Mouse (Mus musculus): Measurements from ENCODE around the gene Ccl6. TPM values are rescaled to one million over a fixed set of nuclear protein-coding genes. Genes with fewer than 3 reads are reported as not detected.

Ccl6 gene
- polyA plus RNA-seq, 1 experiment, result 0.14 TPM

- Histone ChIP-seq H3K4me1 (ENCODE audit: control insufficient read depth, insufficient read depth, low read length) (no peaks in the 10 kb centered on the region), H3K4me3 (ENCODE audit: control insufficient read depth, low read depth, low read length) (no peak overlapping the region), H3K36me3 (ENCODE audit: control insufficient read depth, insufficient read depth, low read length) (no peaks in the 10 kb centered on the region)
Measured at GRCm38 (mm10) chr11:83610900-83611299, 18.0 kb upstream of the Ccl6 start.

GRCm38 (mm10) chr11:83606396-83606795, 13.5 kb upstream of the Ccl6 start:
- TF ChIP-seq POLR2A (IDR thresholded peaks at IDR 0.05; ENCODE audit: control insufficient read depth, low read depth, low read length) (no peak), CTCF (IDR thresholded peaks at IDR 0.05; ENCODE audit: control insufficient read depth, insufficient read depth, insufficient replicate concordance, low read depth, low read length) (no peak)
- no peak overlapping the region for H3K27ac ChIP-seq (ENCODE audit: control insufficient read depth, insufficient read depth, low read depth, low read length)
- no peak overlapping the region for H3K4me3 ChIP-seq (ENCODE audit: control insufficient read depth, low read depth, low read length)
- H3K4me1 ChIP-seq (ENCODE audit: control insufficient read depth, insufficient read depth, low read length), result no peaks in the 10 kb centered on the region
- H3K27me3 ChIP-seq (ENCODE audit: control insufficient read depth, insufficient read depth, low read length), result no peaks in the 10 kb centered on the region
- H3K36me3 ChIP-seq (ENCODE audit: control insufficient read depth, insufficient read depth, low read length), result no peaks in the 10 kb centered on the region

More at GRCm38 (mm10) chr11:83610900-83611299, 18.0 kb upstream of the Ccl6 start:
- Histone ChIP-seq H3K27me3 (ENCODE audit: control insufficient read depth, insufficient read depth, low read length) (no peaks in the 10 kb centered on the region), H3K27ac (ENCODE audit: control insufficient read depth, insufficient read depth, low read depth, low read length) (no peak overlapping the region)
- TF ChIP-seq CTCF (IDR thresholded peaks at IDR 0.05; ENCODE audit: control insufficient read depth, insufficient read depth, insufficient replicate concordance, low read depth, low read length), result no peak
- no peak for TF ChIP-seq POLR2A (IDR thresholded peaks at IDR 0.05; ENCODE audit: control insufficient read depth, low read depth, low read length)

GRCm38 (mm10) chr11:83605535-83605934, 12.6 kb upstream of the Ccl6 start:
- H3K27ac ChIP-seq (ENCODE audit: control insufficient read depth, insufficient read depth, low read depth, low read length), result no peak overlapping the region
- no peaks in the 10 kb centered on the region for H3K36me3 ChIP-seq (ENCODE audit: control insufficient read depth, insufficient read depth, low read length)

GRCm38 (mm10) chr11:83604698-83605097, 11.8 kb upstream of the Ccl6 start:
- Histone ChIP-seq H3K27ac (ENCODE audit: control insufficient read depth, insufficient read depth, low read depth, low read length) (no peak overlapping the region), H3K4me1 (ENCODE audit: control insufficient read depth, insufficient read depth, low read length) (no peaks in the 10 kb centered on the region), H3K36me3 (ENCODE audit: control insufficient read depth, insufficient read depth, low read length) (no peaks in the 10 kb centered on the region), H3K4me3 (ENCODE audit: control insufficient read depth, low read depth, low read length) (no peak overlapping the region), H3K27me3 (ENCODE audit: control insufficient read depth, insufficient read depth, low read length) (no peaks in the 10 kb centered on the region)
- no peak for TF ChIP-seq CTCF (IDR thresholded peaks at IDR 0.05; ENCODE audit: control insufficient read depth, insufficient read depth, insufficient replicate concordance, low read depth, low read length)
- TF ChIP-seq POLR2A (IDR thresholded peaks at IDR 0.05; ENCODE audit: control insufficient read depth, low read depth, low read length), result no peak

More at GRCm38 (mm10) chr11:83605535-83605934, 12.6 kb upstream of the Ccl6 start:
- TF ChIP-seq POLR2A (IDR thresholded peaks at IDR 0.05; ENCODE audit: control insufficient read depth, low read depth, low read length) (no peak), CTCF (IDR thresholded peaks at IDR 0.05; ENCODE audit: control insufficient read depth, insufficient read depth, insufficient replicate concordance, low read depth, low read length) (no peak)
- Histone ChIP-seq H3K27me3 (ENCODE audit: control insufficient read depth, insufficient read depth, low read length) (no peaks in the 10 kb centered on the region), H3K4me1 (ENCODE audit: control insufficient read depth, insufficient read depth, low read length) (no peaks in the 10 kb centered on the region), H3K4me3 (ENCODE audit: control insufficient read depth, low read depth, low read length) (no peak overlapping the region)

- no peaks in the 10 kb centered on the region for H3K4me1 ChIP-seq (ENCODE audit: control insufficient read depth, insufficient read depth, low read length)
- H3K27me3 ChIP-seq (ENCODE audit: control insufficient read depth, insufficient read depth, low read length), result no peaks in the 10 kb centered on the region
- no peak overlapping the region for H3K27ac ChIP-seq (ENCODE audit: control insufficient read depth, insufficient read depth, low read depth, low read length)
- H3K36me3 ChIP-seq (ENCODE audit: control insufficient read depth, insufficient read depth, low read length), result no peaks in the 10 kb centered on the region
- no peak overlapping the region for H3K4me3 ChIP-seq (ENCODE audit: control insufficient read depth, low read depth, low read length)
- TF ChIP-seq CTCF (IDR thresholded peaks at IDR 0.05; ENCODE audit: control insufficient read depth, insufficient read depth, insufficient replicate concordance, low read depth, low read length) (no peak), POLR2A (IDR thresholded peaks at IDR 0.05; ENCODE audit: control insufficient read depth, low read depth, low read length) (no peak)
Measured at GRCm38 (mm10) chr11:83603399-83603798, 10.5 kb upstream of the Ccl6 start.

- Histone ChIP-seq H3K36me3 (ENCODE audit: control insufficient read depth, insufficient read depth, low read length) (no peaks in the 10 kb centered on the region), H3K27ac (ENCODE audit: control insufficient read depth, insufficient read depth, low read depth, low read length) (no peak overlapping the region), H3K4me3 (ENCODE audit: control insufficient read depth, low read depth, low read length) (no peak overlapping the region), H3K4me1 (ENCODE audit: control insufficient read depth, insufficient read depth, low read length) (no peaks in the 10 kb centered on the region), H3K27me3 (ENCODE audit: control insufficient read depth, insufficient read depth, low read length) (no peaks in the 10 kb centered on the region)
- TF ChIP-seq POLR2A (IDR thresholded peaks at IDR 0.05; ENCODE audit: control insufficient read depth, low read depth, low read length), result no peak
- no peak for TF ChIP-seq CTCF (IDR thresholded peaks at IDR 0.05; ENCODE audit: control insufficient read depth, insufficient read depth, insufficient replicate concordance, low read depth, low read length)
Measured at GRCm38 (mm10) chr11:83600576-83600975, 7.7 kb upstream of the Ccl6 start.

GRCm38 (mm10) chr11:83598991-83599390, 6.1 kb upstream of the Ccl6 start:
- H3K27ac ChIP-seq (ENCODE audit: control insufficient read depth, insufficient read depth, low read depth, low read length), result no peak overlapping the region

More at GRCm38 (mm10) chr11:83598991-83599390, 6.1 kb upstream of the Ccl6 start:
- Histone ChIP-seq H3K36me3 (ENCODE audit: control insufficient read depth, insufficient read depth, low read length) (no peaks in the 10 kb centered on the region), H3K27me3 (ENCODE audit: control insufficient read depth, insufficient read depth, low read length) (no peaks in the 10 kb centered on the region), H3K4me3 (ENCODE audit: control insufficient read depth, low read depth, low read length) (no peak overlapping the region), H3K4me1 (ENCODE audit: control insufficient read depth, insufficient read depth, low read length) (no peaks in the 10 kb centered on the region)
- TF ChIP-seq CTCF (IDR thresholded peaks at IDR 0.05; ENCODE audit: control insufficient read depth, insufficient read depth, insufficient replicate concordance, low read depth, low read length) (no peak), POLR2A (IDR thresholded peaks at IDR 0.05; ENCODE audit: control insufficient read depth, low read depth, low read length) (no peak)

Measured in testis, adult 2 months (tissue).